Mouse (Mus musculus) stomach, embryonic 14.5 days (tissue): ENCODE data around the gene 1110032F04Rik. TPM values are rescaled to one million over a fixed set of nuclear protein-coding genes. Genes with fewer than 3 reads are reported as not detected.
A peak's percentile ranks its signal among the peaks of the same experiment; 100 is the strongest.

Experiments
- ATAC-seq: fragments of 200-750 bp; cut with Nextera tagmentation; 2 replicates; pipeline ENCODE4 v1.8.0; 2017; ENCODE audit warnings: low read depth, moderate TSS enrichment; ENCODE audit not compliant: insufficient number of reproducible peaks, insufficient read depth, low FRiP score
- H3K27ac ChIP-seq: fragments of 300-500 bp; sonication (generic); 2 replicates; pipeline ENCODE4 v1.5.1; 2014; ENCODE audit warnings: mild to moderate bottlenecking, low read length, moderate library complexity, mixed read lengths
- H3K27me3 ChIP-seq: fragments of 300-500 bp; sonication (generic); 2 replicates; pipeline ENCODE4 v1.6.1; 2014; ENCODE audit warnings: low read length, control low read depth, mixed read lengths; ENCODE audit not compliant: control insufficient read depth, insufficient read depth
- H3K36me3 ChIP-seq: fragments of 300-500 bp; sonication (generic); 2 replicates; pipeline ENCODE4 v1.6.1; 2014; ENCODE audit warnings: mild to moderate bottlenecking, control low read depth, low read length, moderate library complexity, mixed read lengths; ENCODE audit not compliant: control insufficient read depth, insufficient read depth
- H3K4me1 ChIP-seq: fragments of 300-500 bp; sonication (generic); 2 replicates; pipeline ENCODE4 v1.6.1; 2014; ENCODE audit warnings: low read length, control low read depth, mixed read lengths; ENCODE audit not compliant: control insufficient read depth, insufficient read depth
- H3K4me2 ChIP-seq: fragments of 300-500 bp; sonication (generic); replicated peaks from 2 replicates; pipeline ENCODE4 v1.6.1; 2014; ENCODE audit warnings: low read depth, low read length, control low read depth
- H3K4me3 ChIP-seq: fragments of 300-500 bp; sonication (generic); 2 replicates; pipeline ENCODE4 v1.5.1; 2014; ENCODE audit warnings: low read depth, low read length, control low read depth
- H3K9ac ChIP-seq: fragments of 300-500 bp; sonication (generic); replicated peaks from 2 replicates; pipeline ENCODE4 v1.6.1; 2014; ENCODE audit warnings: low read depth, mild to moderate bottlenecking, control low read depth, low read length, moderate library complexity, mixed read lengths
- H3K9me3 ChIP-seq: fragments of 300-500 bp; sonication (generic); 2 replicates; pipeline ENCODE4 v1.6.1; 2016; ENCODE audit warnings: low read depth, low read length, control low read depth; ENCODE audit not compliant: control insufficient read depth
- WGBS: fragments of 180-500 bp; shearing (Covaris S2); extraction: QIAGEN DNeasy Blood & Tissue Kit; methylation state at CpG from one replicate; pipeline ENCODE4 v1.1.7; 2014; 5-methylcytosine and 5-hydroxymethylcytosine counted together
- polyA plus RNA-seq: library from polyadenylated mRNA; unstranded; fragments of >200 nt; fragmentation: Nextera tagmentation; extraction: Ambion mirVana; gene quantifications from 2 replicates; pipeline ENCODE4 v1.2.1, GENCODE M21; 2014

The 1110032F04Rik gene
- polyA plus RNA-seq, 1 experiment from 2014 or later = 0.97 TPM

DNA sequence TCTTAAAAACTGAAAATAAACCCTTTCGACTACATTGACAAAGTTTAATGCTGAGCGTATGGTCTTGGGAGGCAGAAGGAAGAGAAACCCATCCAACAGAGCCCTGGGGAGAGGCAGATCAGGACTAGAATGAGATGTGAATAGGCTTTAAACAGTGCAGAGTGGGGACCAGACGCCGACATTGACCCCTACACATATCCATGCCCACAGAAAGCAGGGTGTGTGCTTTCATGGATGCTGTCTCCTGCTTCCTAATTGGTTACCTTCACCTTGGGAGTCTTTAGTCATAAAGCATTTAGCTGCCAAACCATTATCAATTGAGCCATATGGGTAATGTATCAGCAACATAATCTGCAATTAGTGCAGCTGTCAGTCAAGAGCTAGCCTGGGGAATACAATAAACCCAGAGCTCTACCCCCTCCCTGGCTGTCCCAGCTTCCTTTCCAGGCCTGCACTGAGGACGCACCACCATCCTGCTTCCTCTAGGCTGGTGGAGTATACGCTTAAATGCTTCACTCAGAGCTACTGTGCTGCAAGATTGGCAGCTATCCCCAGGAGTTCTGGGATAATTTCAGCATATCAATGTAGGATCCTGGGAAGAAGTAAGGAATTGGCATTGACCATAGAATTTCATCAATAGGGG, 32.4 kb upstream of the 1110032F04Rik start:
- Histone ChIP-seq H3K27me3 (no peaks in the 10 kb centered on the region), H3K9ac (no peak overlapping the region), H3K4me3 (no peak overlapping the region), H3K27ac (no peak overlapping the region), H3K36me3 (no peaks in the 10 kb centered on the region), H3K4me2 (no peak overlapping the region), H3K4me1 (0 out of 2 replicates have a peak, but pooled peaks cover 3% of the 10 kb centered on the region), H3K9me3 (no peaks in the 10 kb centered on the region)
- no peak for ATAC-seq
- WGBS = 78% methylated on average over 6 of the region's 6 CpGs

DNA sequence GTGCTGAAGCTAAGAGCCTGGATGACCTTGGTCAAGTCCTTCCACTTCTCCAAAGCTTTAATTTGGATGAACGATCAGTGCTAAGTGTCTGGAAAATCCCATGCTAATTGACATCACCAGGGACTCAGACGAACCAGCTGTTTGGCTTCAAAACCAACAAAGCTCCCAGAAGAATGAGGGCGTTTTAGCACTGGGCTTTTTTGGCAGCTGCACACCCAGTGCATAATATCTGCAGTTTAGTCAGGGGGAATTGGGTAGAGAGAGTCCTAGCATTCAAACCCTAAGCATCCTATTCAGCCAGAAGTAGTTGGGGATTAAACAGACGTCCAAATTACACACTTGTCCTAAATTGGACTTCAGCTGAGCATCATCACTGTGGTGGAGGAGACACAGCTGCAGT, 29.2 kb upstream of the 1110032F04Rik start:
- Histone ChIP-seq H3K27me3 (no peaks in the 10 kb centered on the region), H3K9ac (no peak overlapping the region), H3K4me3 (no peak overlapping the region), H3K4me2 (no peak overlapping the region), H3K27ac (no peak overlapping the region), H3K36me3 (no peaks in the 10 kb centered on the region), H3K9me3 (peaks cover 4% of the 10 kb centered on the region; the same call in 1 of the 2 replicates), H3K4me1 (0 out of 2 replicates have a peak, but pooled peaks cover 3% of the 10 kb centered on the region)
- no peak; the same call in 1 of the 2 replicates for ATAC-seq
- 42% methylated on average over 4 of the region's 4 CpGs for WGBS

DNA sequence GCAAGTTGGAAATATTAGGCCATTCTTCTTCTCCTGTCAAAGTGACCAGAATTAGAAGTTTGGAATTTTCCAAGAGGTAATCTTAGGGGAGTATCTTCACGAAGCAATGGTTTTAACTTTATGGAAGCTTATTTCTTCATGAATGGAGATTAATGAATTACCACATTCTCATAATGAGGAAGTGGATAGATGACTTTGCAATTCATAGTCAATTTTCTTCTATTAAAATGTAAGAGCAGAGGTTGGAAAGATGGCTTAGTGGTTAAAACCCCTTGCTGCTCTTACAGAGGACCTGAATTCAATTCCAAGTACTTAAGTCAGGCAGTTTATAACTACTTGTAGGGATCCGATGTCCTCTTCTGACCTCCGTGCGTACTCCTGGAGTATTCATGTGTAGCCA, 25.4 kb upstream of the 1110032F04Rik start:
- 92% methylated on average over 4 of the region's 4 CpGs for WGBS
- 0 out of 2 replicates have a peak, but pooled peaks cover 3% of the 10 kb centered on the region for H3K4me1 ChIP-seq
- H3K27me3 ChIP-seq = no peaks in the 10 kb centered on the region
- no peaks in the 10 kb centered on the region for H3K36me3 ChIP-seq
- no peak overlapping the region for H3K27ac ChIP-seq
- ATAC-seq = no peak
- no peak overlapping the region for H3K4me2 ChIP-seq
- H3K9me3 ChIP-seq = peaks cover 4% of the 10 kb centered on the region; the same call in 1 of the 2 replicates
- no peak overlapping the region for H3K9ac ChIP-seq
- H3K4me3 ChIP-seq = no peak overlapping the region

DNA sequence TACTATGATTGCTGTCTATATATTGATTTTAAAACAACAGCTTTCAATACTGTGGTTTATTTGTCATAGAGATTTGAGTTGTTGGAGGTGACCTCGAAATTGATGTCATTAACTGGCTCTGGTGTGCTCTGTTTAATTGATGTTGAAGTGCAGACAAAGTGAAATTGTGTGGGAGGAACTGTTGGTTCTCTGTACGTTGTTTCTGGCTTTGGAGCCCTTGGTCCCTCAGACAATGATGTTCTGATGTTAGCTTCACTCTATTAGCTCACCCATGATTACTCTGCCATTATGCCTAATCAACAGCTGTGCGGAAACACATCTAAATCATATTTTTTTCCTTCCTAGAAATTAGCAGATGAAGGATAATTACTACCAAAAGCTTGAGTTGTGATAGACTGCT, 21.1 kb upstream of the 1110032F04Rik start:
- H3K4me3 ChIP-seq = no peak overlapping the region
- peaks cover 4% of the 10 kb centered on the region; the same call in 1 of the 2 replicates for H3K9me3 ChIP-seq
- no peaks in the 10 kb centered on the region for H3K4me1 ChIP-seq
- 54% methylated on average over 3 of the region's 3 CpGs for WGBS
- no peaks in the 10 kb centered on the region for H3K36me3 ChIP-seq
- no peak overlapping the region for H3K9ac ChIP-seq
- no peak overlapping the region for H3K27ac ChIP-seq
- no peaks in the 10 kb centered on the region for H3K27me3 ChIP-seq
- no peak for ATAC-seq
- H3K4me2 ChIP-seq = no peak overlapping the region

DNA sequence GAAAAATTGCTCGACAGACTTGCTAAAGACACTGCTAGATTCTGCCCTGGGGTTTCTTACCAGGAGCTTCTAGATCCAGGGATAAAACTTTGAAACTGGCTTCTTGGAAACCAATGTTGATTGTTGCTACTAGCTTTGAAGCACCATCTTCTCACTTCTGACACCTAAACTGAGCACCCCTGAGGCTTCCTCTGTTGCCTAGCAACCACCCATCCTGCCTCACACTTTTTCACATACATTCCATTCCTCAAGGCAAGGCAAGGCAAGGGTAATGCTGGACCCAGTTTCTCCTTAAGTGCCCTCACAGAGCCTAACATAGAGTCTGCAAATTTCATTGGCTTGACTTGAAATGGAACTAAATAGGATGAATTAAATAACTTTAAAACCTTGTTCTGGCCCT, 17.0 kb upstream of the 1110032F04Rik start:
- Histone ChIP-seq H3K4me3 (no peak overlapping the region), H3K4me2 (no peak overlapping the region), H3K9me3 (no peaks in the 10 kb centered on the region)

DNA sequence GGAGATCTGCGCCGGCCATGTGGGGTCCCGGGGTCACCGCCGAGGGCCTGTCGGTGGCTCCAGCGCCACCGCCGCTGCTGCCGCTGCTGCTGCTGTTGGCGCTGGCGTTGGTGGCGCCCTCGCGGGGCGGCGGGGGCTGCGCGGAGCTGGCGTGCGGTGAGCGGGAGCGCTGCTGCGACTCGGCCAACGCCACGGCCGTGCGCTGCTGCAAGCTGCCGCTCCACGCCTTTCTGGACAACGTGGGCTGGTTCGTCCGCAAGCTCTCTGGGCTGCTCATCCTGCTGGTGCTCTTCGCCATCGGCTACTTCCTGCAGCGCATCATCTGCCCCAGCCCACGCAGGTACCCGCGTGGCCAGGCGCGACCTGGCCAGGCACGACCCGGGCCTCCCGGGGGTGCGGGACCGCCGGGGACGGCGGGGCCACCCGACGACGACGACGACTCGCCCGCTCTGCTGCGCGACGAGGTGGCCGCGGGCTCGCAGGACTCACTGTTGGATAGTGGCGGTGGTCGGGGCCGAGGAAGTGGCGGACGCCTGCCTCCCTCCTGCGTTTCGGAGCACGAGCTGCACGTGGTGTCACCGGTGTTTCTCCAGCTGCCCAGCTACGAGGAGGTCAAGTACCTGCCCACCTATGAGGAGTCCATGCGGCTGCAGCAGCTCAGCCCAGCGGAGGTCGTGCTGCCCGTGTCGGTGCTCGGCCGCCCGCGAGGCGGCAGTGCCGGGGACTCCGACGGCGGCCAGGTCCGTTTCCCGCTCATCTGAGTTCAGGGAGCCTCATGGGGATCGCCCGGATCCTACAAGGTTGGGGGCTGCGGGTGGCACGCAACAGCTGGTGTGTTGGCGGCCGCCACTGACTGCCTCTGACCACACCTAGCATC, 543 bp downstream of the 1110032F04Rik start:
- Histone ChIP-seq H3K4me3 (peak overlapping the region; percentile 54), H3K9me3 (no peaks in the 10 kb centered on the region), H3K9ac (peak overlapping the region; percentile 25; the same call in 1 of the 2 replicates), H3K36me3 (no peaks in the 10 kb centered on the region), H3K27me3 (0 out of 2 replicates have a peak, but pooled peaks cover 16% of the 10 kb centered on the region), H3K27ac (no peak overlapping the region), H3K4me1 (peaks cover 6% of the 10 kb centered on the region; the same call in 1 of the 2 replicates), H3K4me2 (peak overlapping the region; percentile 100)
- WGBS = under 1% methylated on average over 95 of the region's 96 CpGs
- peak; percentile 71 for ATAC-seq

More for the DNA sequence above, 17.0 kb upstream of the 1110032F04Rik start:
- Histone ChIP-seq H3K27ac (no peak overlapping the region), H3K4me1 (no peaks in the 10 kb centered on the region), H3K36me3 (no peaks in the 10 kb centered on the region), H3K9ac (no peak overlapping the region), H3K27me3 (no peaks in the 10 kb centered on the region)
- no peak for ATAC-seq
- 84% methylated on average over 1 of the region's 1 CpGs for whole genome bisulfite sequencing

DNA sequence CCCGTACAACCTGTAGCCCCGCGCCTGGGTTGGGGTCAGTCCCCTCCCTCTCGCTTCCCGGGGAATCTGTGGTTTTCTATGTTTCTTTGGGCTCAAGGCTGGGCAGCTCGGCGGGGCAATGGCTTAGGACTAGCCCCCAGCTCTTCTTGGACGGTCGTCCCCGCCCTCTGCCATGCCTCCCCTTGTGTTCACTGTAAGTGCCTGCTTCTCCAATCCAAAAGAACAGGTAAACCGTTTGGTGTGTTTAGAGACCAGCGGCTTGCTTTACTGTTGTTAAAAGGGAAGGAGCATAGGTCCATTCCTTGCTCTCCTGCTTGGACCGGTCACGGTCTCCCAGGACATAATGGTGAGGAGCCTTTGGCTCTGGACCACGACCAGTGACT, 1.2 kb downstream of the 1110032F04Rik start:
- ATAC-seq = no peak
- H3K9ac ChIP-seq = peak overlapping the region; percentile 25; the same call in 1 of the 2 replicates
- 4% methylated on average over 15 of the region's 15 CpGs for WGBS

DNA sequence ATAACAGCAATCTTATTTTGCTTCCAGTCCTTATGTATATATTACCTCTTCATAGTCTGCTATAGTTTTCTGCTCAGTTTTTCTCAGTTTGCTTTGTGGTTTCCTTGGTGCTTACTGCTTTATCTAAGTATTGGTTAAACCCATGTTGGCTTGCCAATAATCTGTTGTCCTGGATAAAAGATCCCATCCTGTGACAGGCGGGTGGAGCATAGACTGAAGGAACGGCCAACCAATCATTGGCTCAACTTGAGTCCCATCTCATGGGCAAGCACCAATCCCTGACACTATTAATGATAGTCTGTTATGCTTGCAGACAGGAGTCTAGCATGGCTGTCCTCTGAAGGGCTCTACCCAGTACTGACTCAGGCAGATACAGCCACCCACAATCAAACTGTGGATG, 4.7 kb downstream of the 1110032F04Rik start:
- Histone ChIP-seq H3K27me3 (0 out of 2 replicates have a peak, but pooled peaks cover 9% of the 10 kb centered on the region), H3K4me2 (no peak overlapping the region), H3K36me3 (no peaks in the 10 kb centered on the region), H3K27ac (no peak overlapping the region), H3K9me3 (no peaks in the 10 kb centered on the region), H3K9ac (no peak overlapping the region), H3K4me3 (no peak overlapping the region), H3K4me1 (peaks cover 6% of the 10 kb centered on the region; the same call in 1 of the 2 replicates)
- 89% methylated on average over 2 of the region's 2 CpGs for WGBS
- no peak for ATAC-seq

More for the DNA sequence above, 1.2 kb downstream of the 1110032F04Rik start:
- peak overlapping the region; percentile 54 for H3K4me3 ChIP-seq
- H3K36me3 ChIP-seq = no peaks in the 10 kb centered on the region
- no peak overlapping the region for H3K27ac ChIP-seq
- H3K9me3 ChIP-seq = no peaks in the 10 kb centered on the region
- H3K27me3 ChIP-seq = 0 out of 2 replicates have a peak, but pooled peaks cover 16% of the 10 kb centered on the region
- peaks cover 6% of the 10 kb centered on the region; the same call in 1 of the 2 replicates for H3K4me1 ChIP-seq
- peak overlapping the region; percentile 100 for H3K4me2 ChIP-seq
